Mouse (Mus musculus) left cerebral cortex, adult 9 months (tissue): ENCODE data around the gene Btbd2.

Source experiments
- DNase-seq, 2 experiments: peaks; one replicate each; pipeline ENCODE4 v3.0.0; 2022; ENCODE audit warnings: low spot score in 2 of 2

The Btbd2 gene

GRCm38 (mm10) chr10:80646936-80647335 lies 9.9 kb downstream of the Btbd2 start:
- DNase-seq = no peak

GRCm38 (mm10) chr10:80635345-80635744 lies 21.5 kb downstream of the Btbd2 start:
- DNase-seq = no peak

GRCm38 (mm10) chr10:80628925-80629324 lies 27.9 kb downstream of the Btbd2 start:
- DNase-seq = no peak

GRCm38 (mm10) chr10:80627685-80628084 lies 29.2 kb downstream of the Btbd2 start:
- no peak for DNase-seq

GRCm38 (mm10) chr10:80625764-80626163 lies 31.1 kb downstream of the Btbd2 start:
- DNase-seq = no peak

GRCm38 (mm10) chr10:80623457-80624191 lies 33.2 kb downstream of the Btbd2 start:
- DNase-seq = peak in 1 of 2 experiments; percentile 45

GRCm38 (mm10) chr10:80622661-80623456 lies 34.0 kb downstream of the Btbd2 start, which contains the start of gene Csnk1g2:
Gene Csnk1g2, plus strand, starts transcription at chr10:80622838.
- DNase-seq = peak in 1 of 2 experiments; percentile 40

GRCm38 (mm10) chr10:80621940-80622660 lies 34.8 kb downstream of the Btbd2 start:
- DNase-seq = peak; percentile 99 to 100

- DNase-seq = no peak
Measured at GRCm38 (mm10) chr10:80621690-80621939, 35.3 kb downstream of the Btbd2 start.

GRCm38 (mm10) chr10:80620796-80621689 lies 35.8 kb downstream of the Btbd2 start:
- DNase-seq = no peak

- DNase-seq = no peak
Measured at GRCm38 (mm10) chr10:80620365-80620764, 36.5 kb downstream of the Btbd2 start.

- no peak for DNase-seq
Measured at GRCm38 (mm10) chr10:80619465-80620244, 37.2 kb downstream of the Btbd2 start.

GRCm38 (mm10) chr10:80618181-80618580 lies 38.7 kb downstream of the Btbd2 start:
- no peak for DNase-seq

GRCm38 (mm10) chr10:80614351-80614750 lies 42.5 kb downstream of the Btbd2 start:
- no peak for DNase-seq

GRCm38 (mm10) chr10:80613821-80614220 lies 43.0 kb downstream of the Btbd2 start:
- no peak for DNase-seq

GRCm38 (mm10) chr10:80611905-80612304 lies 45.0 kb downstream of the Btbd2 start:
- DNase-seq = no peak

- no peak for DNase-seq
Measured at GRCm38 (mm10) chr10:80611024-80611423, 45.8 kb downstream of the Btbd2 start.

- DNase-seq = no peak
Measured at GRCm38 (mm10) chr10:80610116-80610785, 46.6 kb downstream of the Btbd2 start.

- no peak for DNase-seq
Measured at GRCm38 (mm10) chr10:80609269-80609924, 47.5 kb downstream of the Btbd2 start.

- no peak for DNase-seq
Measured at GRCm38 (mm10) chr10:80608435-80608834, 48.4 kb downstream of the Btbd2 start.
